Mouse (Mus musculus): ENCODE results near the gene Krtap5-1.

GRCm38 (mm10) chr7:142335151-142335550, 38.2 kb upstream of the Krtap5-1 start:
- no peak for TF ChIP-seq CTCF (conservative IDR thresholded peaks at IDR 0.05; ENCODE audit: insufficient read depth, insufficient read length, low read depth, low read length)
- no peak for TF ChIP-seq POLR2A (IDR thresholded peaks at IDR 0.05; ENCODE audit: low read depth, low read length)
